Mouse (Mus musculus): ENCODE results near the gene Cbarp. TPM values are rescaled to one million over a fixed set of nuclear protein-coding genes. Genes with fewer than 3 reads are reported as not detected.

Cbarp gene
- polyA plus RNA-seq, 1 experiment from 2014 or later, result 11.1 TPM

DNA sequence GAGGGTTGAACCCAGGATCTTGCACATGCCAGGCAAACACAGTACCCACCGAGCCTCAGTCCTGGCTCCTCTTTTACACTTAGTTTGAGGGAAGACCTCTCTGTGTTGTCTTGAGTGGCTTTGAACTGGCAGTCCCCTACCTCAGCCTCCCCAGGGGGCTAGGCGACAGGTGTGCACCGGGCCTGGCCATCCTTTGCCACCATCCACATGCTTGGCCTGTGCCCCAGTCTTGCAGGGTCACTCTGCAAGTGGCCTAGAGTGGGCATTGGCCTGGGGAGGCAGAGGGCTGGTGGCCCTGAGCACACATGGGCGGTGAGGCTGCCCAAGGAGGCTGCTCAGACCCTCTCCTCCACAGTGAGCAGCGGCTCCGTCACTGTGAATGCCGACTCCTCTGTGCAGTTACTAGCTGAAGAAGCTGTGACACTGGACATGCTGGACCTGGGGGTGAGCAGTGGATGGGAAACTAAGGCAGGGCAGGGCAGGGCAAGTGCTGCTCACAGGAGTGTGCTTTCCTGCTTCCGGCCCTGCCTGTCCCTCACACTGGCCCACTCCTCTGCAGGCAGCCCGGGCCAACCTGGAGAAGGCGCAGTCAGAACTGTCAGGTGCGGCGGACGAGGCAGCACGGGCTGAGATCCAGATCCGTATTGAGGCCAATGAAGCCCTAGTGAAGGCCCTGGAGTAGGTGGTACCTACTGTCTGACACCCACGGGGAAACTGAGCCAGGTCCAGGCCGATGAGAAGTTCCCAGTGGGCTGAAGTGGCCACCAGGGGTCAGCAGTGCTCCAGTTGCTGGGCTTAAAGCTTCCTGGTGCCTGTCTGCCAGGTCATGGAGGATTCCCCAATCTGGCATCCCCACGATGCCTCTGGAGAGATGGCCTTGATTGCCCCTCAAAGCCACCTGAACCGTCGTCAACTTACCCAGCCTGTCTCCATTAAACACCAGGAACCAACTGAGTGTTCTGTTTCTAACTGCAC lies 4.5 kb upstream of the Cbarp start:
- 78% methylated on average over 20 of the region's 20 CpGs for WGBS
- no peaks in the 10 kb centered on the region for H3K9me3 ChIP-seq (ENCODE audit: control insufficient read depth, low read length)
- H3K9ac ChIP-seq (ENCODE audit: low read length), result no peak overlapping the region; the same call in 1 of the 2 replicates
- H3K4me3 ChIP-seq (ENCODE audit: low read depth, low read length), result peak overlapping the region; percentile 8; the same call in 1 of the 2 replicates
- DNase-seq (ENCODE audit: low spot score) (peak; percentile 80), ATAC-seq (ENCODE audit: insufficient read depth, low FRiP score, low TSS enrichment) (no peak)
- no peaks in the 10 kb centered on the region for H3K27me3 ChIP-seq (ENCODE audit: control insufficient read depth, insufficient read depth, low read length)
- H3K4me1 ChIP-seq (ENCODE audit: control insufficient read depth, insufficient read depth, low read length), result peaks cover 23% of the 10 kb centered on the region
- 0 out of 2 replicates have a peak overlapping the region, but pooled peaks have one; percentile 34 for H3K27ac ChIP-seq (ENCODE audit: low read depth, low read length)
- H3K36me3 ChIP-seq (ENCODE audit: control insufficient read depth, insufficient read depth, low read length), result peaks cover 11% of the 10 kb centered on the region
- 0 out of 2 replicates have a peak overlapping the region, but pooled peaks have one; percentile 3 for H3K4me2 ChIP-seq (ENCODE audit: low read depth)

DNA sequence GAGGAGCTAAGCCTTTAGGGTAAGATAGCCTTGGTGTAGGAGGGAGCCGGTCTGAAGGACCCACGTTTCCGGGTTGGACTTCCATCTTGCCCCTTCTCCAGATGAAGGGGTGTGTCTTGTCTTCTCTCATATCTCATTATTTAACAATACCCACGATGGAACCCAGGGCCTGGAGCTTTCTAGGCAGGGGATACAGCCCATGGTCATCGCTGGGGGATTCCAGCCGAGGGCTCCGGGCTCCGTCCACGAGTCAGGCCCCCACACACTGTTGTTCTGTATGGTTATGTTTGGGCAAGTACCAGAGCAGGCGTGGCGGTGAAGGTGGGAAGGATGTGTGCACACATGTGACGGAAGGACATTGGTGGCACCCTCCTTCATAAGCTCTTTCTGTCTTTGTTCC lies 3.5 kb upstream of the Cbarp start:
- Histone ChIP-seq H3K27me3 (ENCODE audit: control insufficient read depth, insufficient read depth, low read length) (0 out of 2 replicates have a peak, but pooled peaks cover 3% of the 10 kb centered on the region), H3K36me3 (ENCODE audit: control insufficient read depth, insufficient read depth, low read length) (peaks cover 11% of the 10 kb centered on the region), H3K4me3 (ENCODE audit: low read depth, low read length) (no peak overlapping the region), H3K27ac (ENCODE audit: low read depth, low read length) (no peak overlapping the region), H3K4me2 (ENCODE audit: low read depth) (no peak overlapping the region), H3K4me1 (ENCODE audit: control insufficient read depth, insufficient read depth, low read length) (peaks cover 23% of the 10 kb centered on the region), H3K9ac (ENCODE audit: low read length) (no peak overlapping the region), H3K9me3 (ENCODE audit: control insufficient read depth, low read length) (no peaks in the 10 kb centered on the region)
- 93% methylated on average over 12 of the region's 12 CpGs for WGBS
- no peak for ATAC-seq (ENCODE audit: insufficient read depth, low FRiP score, low TSS enrichment)
- DNase-seq (ENCODE audit: low spot score), result no peak

DNA sequence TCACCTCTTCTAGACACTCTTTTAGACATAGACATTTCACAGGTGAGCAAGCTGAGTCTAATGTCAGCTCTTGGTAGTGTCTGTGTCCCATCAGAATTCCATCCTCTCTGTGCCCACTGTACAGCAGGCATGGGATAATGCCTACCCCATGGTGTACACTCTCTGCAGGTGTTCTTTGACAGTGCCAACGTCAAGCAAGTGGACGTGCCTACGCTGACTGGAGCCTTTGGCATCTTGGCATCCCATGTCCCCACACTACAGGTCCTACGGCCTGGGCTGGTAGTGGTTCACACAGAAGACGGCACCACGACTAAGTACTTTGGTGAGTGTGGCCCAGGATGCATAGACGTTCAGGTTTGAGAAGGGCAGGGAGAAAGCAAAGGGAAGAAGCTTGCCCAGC lies 3.0 kb upstream of the Cbarp start:
- 92% methylated on average over 7 of the region's 7 CpGs for WGBS
- Histone ChIP-seq H3K27ac (ENCODE audit: low read depth, low read length) (no peak overlapping the region), H3K27me3 (ENCODE audit: control insufficient read depth, insufficient read depth, low read length) (0 out of 2 replicates have a peak, but pooled peaks cover 3% of the 10 kb centered on the region), H3K9ac (ENCODE audit: low read length) (no peak overlapping the region), H3K4me3 (ENCODE audit: low read depth, low read length) (no peak overlapping the region), H3K4me1 (ENCODE audit: control insufficient read depth, insufficient read depth, low read length) (peaks cover 23% of the 10 kb centered on the region), H3K4me2 (ENCODE audit: low read depth) (no peak overlapping the region), H3K9me3 (ENCODE audit: control insufficient read depth, low read length) (no peaks in the 10 kb centered on the region), H3K36me3 (ENCODE audit: control insufficient read depth, insufficient read depth, low read length) (peaks cover 11% of the 10 kb centered on the region)
- DNase-seq (ENCODE audit: low spot score) (no peak), ATAC-seq (ENCODE audit: insufficient read depth, low FRiP score, low TSS enrichment) (no peak)

GRCm38 (mm10) chr10:80142530-80142925 lies 1.9 kb upstream of the Cbarp start:
- H3K9ac ChIP-seq (ENCODE audit: low read length), result peak overlapping the region; percentile 81
- H3K4me2 ChIP-seq (ENCODE audit: low read depth), result peak overlapping the region; percentile 99
- DNase-seq (ENCODE audit: low spot score) (no peak), ATAC-seq (ENCODE audit: insufficient read depth, low FRiP score, low TSS enrichment) (no peak; the same call in 1 of the 2 replicates)
- no peaks in the 10 kb centered on the region for H3K9me3 ChIP-seq (ENCODE audit: control insufficient read depth, low read length)
- H3K27ac ChIP-seq (ENCODE audit: low read depth, low read length), result 0 out of 2 replicates have a peak overlapping the region, but pooled peaks have one; percentile 62
- peaks cover 5% of the 10 kb centered on the region for H3K27me3 ChIP-seq (ENCODE audit: control insufficient read depth, insufficient read depth, low read length)
- H3K36me3 ChIP-seq (ENCODE audit: control insufficient read depth, insufficient read depth, low read length), result peaks cover 11% of the 10 kb centered on the region
- peak overlapping the region; percentile 74 for H3K4me3 ChIP-seq (ENCODE audit: low read depth, low read length)
- peaks cover 28% of the 10 kb centered on the region for H3K4me1 ChIP-seq (ENCODE audit: control insufficient read depth, insufficient read depth, low read length)
- under 1% methylated on average over 15 of the region's 15 CpGs for WGBS

- peak overlapping the region; percentile 74 for H3K4me3 ChIP-seq (ENCODE audit: low read depth, low read length)
- peaks cover 11% of the 10 kb centered on the region for H3K36me3 ChIP-seq (ENCODE audit: control insufficient read depth, insufficient read depth, low read length)
- H3K27me3 ChIP-seq (ENCODE audit: control insufficient read depth, insufficient read depth, low read length), result peaks cover 11% of the 10 kb centered on the region
- DNase-seq (ENCODE audit: low spot score) (peak; percentile 96), ATAC-seq (ENCODE audit: insufficient read depth, low FRiP score, low TSS enrichment) (peak; percentile 77)
- 1% methylated on average over 43 of the region's 43 CpGs for WGBS
- peak overlapping the region; percentile 81 for H3K9ac ChIP-seq (ENCODE audit: low read length)
- peak overlapping the region; percentile 62; the same call in 1 of the 2 replicates for H3K27ac ChIP-seq (ENCODE audit: low read depth, low read length)
- peak overlapping the region; percentile 99 for H3K4me2 ChIP-seq (ENCODE audit: low read depth)
- H3K4me1 ChIP-seq (ENCODE audit: control insufficient read depth, insufficient read depth, low read length), result peaks cover 33% of the 10 kb centered on the region
- H3K9me3 ChIP-seq (ENCODE audit: control insufficient read depth, low read length), result no peaks in the 10 kb centered on the region
Measured at GRCm38 (mm10) chr10:80141786-80142529, 1.3 kb upstream of the Cbarp start.

GRCm38 (mm10) chr10:80141243-80141642 lies 608 bp upstream of the Cbarp start:
- DNase-seq (ENCODE audit: low spot score) (peak; percentile 95), ATAC-seq (ENCODE audit: insufficient read depth, low FRiP score, low TSS enrichment) (peak; percentile 49)
- Histone ChIP-seq H3K4me3 (ENCODE audit: low read depth, low read length) (peak overlapping the region; percentile 74), H3K4me2 (ENCODE audit: low read depth) (peak overlapping the region; percentile 99), H3K27ac (ENCODE audit: low read depth, low read length) (peak overlapping the region; percentile 50; the same call in 1 of the 2 replicates), H3K9me3 (ENCODE audit: control insufficient read depth, low read length) (no peaks in the 10 kb centered on the region), H3K4me1 (ENCODE audit: control insufficient read depth, insufficient read depth, low read length) (peaks cover 39% of the 10 kb centered on the region), H3K36me3 (ENCODE audit: control insufficient read depth, insufficient read depth, low read length) (peaks cover 11% of the 10 kb centered on the region), H3K27me3 (ENCODE audit: control insufficient read depth, insufficient read depth, low read length) (peaks cover 18% of the 10 kb centered on the region), H3K9ac (ENCODE audit: low read length) (peak overlapping the region; percentile 32)
- WGBS, result under 1% methylated on average over 29 of the region's 29 CpGs

DNA sequence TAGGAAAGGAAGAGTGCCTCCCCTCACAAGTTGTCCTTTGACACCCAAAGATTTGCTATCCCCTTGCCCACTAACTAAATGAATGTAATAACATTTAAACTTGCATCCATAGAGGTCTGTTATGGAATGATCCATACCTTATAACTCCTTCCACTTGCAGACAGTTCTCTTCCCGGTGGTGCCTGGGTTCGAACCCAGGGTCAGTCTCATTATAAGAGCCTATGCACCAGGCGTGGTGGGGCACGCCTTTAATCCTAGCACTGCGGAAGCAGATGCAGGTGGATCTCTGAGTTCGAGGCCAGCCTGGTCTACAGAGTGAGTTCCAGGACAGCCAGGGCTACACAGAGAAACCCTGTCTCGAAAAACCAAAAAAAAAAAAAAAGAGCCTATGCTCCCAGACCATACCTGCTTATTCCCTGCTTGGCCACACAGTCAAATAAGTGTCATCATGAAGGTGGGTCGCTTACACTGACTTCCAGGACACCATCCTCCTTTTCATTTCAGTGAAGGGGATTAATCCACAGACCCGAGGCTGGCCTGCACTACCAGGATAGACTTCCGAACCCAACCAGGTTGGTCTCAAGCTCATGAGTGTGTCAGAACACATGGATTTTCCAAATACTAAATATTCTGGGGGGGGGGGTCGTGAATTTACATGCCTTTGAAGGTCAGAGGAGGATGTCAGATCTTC lies 515 bp downstream of the Cbarp start:
- Histone ChIP-seq H3K9ac (ENCODE audit: low read length) (no peak overlapping the region), H3K4me3 (ENCODE audit: low read depth, low read length) (no peak overlapping the region), H3K27me3 (ENCODE audit: control insufficient read depth, insufficient read depth, low read length) (peaks cover 28% of the 10 kb centered on the region), H3K4me2 (ENCODE audit: low read depth) (no peak overlapping the region), H3K27ac (ENCODE audit: low read depth, low read length) (no peak overlapping the region), H3K9me3 (ENCODE audit: control insufficient read depth, low read length) (no peaks in the 10 kb centered on the region), H3K36me3 (ENCODE audit: control insufficient read depth, insufficient read depth, low read length) (peaks cover 4% of the 10 kb centered on the region), H3K4me1 (ENCODE audit: control insufficient read depth, insufficient read depth, low read length) (peaks cover 30% of the 10 kb centered on the region)
- ATAC-seq (ENCODE audit: insufficient read depth, low FRiP score, low TSS enrichment), result no peak
- 73% methylated on average over 11 of the region's 11 CpGs for WGBS
- no peak for DNase-seq (ENCODE audit: low spot score)

- no peak for ATAC-seq (ENCODE audit: insufficient read depth, low FRiP score, low TSS enrichment)
- H3K9me3 ChIP-seq (ENCODE audit: control insufficient read depth, low read length), result no peaks in the 10 kb centered on the region
- WGBS, result 1% methylated on average over 10 of the region's 10 CpGs
- H3K4me3 ChIP-seq (ENCODE audit: low read depth, low read length), result peak overlapping the region; percentile 52
- DNase-seq (ENCODE audit: low spot score), result no peak
- H3K27me3 ChIP-seq (ENCODE audit: control insufficient read depth, insufficient read depth, low read length), result peaks cover 29% of the 10 kb centered on the region
- no peaks in the 10 kb centered on the region; the same call in none of the 2 replicates for H3K36me3 ChIP-seq (ENCODE audit: control insufficient read depth, insufficient read depth, low read length)
- peak overlapping the region; percentile 57 for H3K4me2 ChIP-seq (ENCODE audit: low read depth)
- peaks cover 30% of the 10 kb centered on the region for H3K4me1 ChIP-seq (ENCODE audit: control insufficient read depth, insufficient read depth, low read length)
- H3K27ac ChIP-seq (ENCODE audit: low read depth, low read length), result peak overlapping the region; percentile 65
- H3K9ac ChIP-seq (ENCODE audit: low read length), result peak overlapping the region; percentile 79
Measured at GRCm38 (mm10) chr10:80139439-80139775, 1.2 kb downstream of the Cbarp start.
